Mouse (Mus musculus): ENCODE data around the gene Slc10a6.

The Slc10a6 gene

GRCm38 (mm10) chr5:103629111-103629764, at the start of gene Slc10a6:
Slc10a6 (minus strand) TSS chr5:103629403.
- peak; percentile 86 for DNase-seq

DNA sequence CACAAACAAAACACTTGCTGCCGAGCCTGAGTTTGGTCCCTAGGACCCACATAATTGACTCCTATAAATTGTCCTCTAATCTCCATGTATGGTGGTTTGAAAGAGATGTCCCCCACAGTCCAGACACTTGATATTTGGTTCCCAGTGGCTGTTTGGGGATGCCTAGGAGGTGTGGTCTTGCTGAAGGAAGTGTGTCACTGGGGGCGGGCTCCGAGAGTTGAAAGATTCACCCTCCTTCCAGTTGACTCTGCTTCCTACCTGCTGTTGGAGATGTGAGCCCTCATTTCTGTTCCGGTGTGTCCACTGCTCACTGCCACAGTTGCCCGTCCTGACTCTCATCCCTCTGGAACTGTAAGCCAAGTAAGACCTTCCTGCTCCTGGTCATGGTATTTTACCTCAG, 49.8 kb upstream of the Slc10a6 start:
- DNase-seq: no peak

DNA sequence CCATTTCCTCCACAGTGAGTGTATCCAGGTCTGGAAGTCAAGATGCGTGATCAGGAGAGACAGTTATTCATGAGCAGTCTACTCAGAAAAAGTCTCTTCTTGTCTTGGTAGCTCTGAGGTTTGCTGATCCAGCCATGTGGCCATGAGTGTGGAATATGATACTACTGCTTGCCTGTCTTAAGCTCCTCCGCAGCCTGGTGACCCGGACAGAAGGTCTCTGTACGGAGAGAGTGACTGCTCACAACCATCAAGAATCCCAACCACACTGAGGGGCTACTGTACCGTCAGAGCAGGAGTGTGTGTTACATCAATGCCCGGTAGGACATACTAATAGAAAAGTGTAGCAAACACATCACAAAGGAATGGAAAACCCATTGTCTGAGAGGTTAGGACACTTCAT, 48.7 kb upstream of the Slc10a6 start:
- no peak for DNase-seq

- no peak for DNase-seq
Observed at GRCm38 (mm10) chr5:103676289-103676881, 47.2 kb upstream of the Slc10a6 start.

- no peak for DNase-seq
Observed at GRCm38 (mm10) chr5:103674482-103674881, 45.3 kb upstream of the Slc10a6 start.

DNA sequence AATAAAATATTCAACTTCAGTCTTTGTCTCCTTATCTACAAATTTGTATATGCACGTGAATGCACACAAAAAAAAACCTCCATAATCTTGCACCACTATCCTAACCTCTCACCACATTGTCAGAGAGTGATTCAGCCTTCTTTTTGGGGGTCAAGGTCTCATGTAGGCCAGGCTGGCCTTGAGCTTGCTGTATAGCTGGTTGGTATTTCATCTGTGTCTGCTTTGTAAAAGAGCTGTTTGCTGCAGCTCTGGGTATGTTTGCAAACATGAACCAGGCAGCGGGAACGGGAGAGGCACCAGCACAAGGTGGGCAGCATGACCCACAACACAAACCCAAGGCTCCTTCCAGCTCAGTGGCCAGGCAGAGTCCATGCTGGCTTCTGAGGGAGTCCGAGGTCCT, 44.4 kb upstream of the Slc10a6 start:
- DNase-seq: no peak

DNA sequence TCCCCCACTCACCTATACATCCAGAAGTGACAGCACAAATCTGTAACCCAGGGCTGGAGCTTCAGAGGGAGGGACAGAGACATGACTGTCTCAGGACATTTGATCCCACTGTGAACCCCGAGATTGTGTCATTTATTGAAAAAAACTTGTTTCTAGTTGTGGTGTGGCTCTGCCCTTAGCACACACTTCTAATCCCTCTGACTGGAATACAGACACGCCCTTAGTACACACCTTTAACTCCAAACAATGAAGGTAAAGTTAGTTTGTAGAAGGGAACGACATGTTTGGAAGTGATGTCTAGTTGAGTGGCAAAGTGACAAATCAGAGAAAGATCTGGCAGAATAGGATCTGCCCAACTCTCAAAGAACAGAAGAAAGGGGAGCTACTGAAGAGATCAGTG, 42.7 kb upstream of the Slc10a6 start:
- no peak for DNase-seq

- no peak for DNase-seq
Observed at GRCm38 (mm10) chr5:103665876-103666275, 36.7 kb upstream of the Slc10a6 start.

DNA sequence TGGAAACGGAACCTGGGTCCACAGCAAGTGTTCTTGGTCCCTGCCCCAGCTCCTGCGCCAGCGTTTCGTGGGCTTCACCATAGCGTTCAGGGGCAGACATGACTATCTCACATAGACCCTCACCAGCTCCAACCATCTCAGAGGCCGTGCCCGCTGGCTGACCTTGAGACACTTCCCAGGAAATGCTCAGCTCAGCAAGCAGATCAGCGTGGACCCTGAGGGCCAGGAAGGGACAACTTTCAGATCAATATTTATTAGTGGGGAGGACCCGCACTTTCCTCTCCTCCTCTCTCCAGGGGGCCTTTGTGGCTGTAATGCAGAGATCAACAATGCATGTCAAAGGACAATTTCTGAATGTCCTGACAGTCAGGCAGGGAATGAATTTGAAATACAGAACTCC, 35.7 kb upstream of the Slc10a6 start:
- no peak for DNase-seq

DNA sequence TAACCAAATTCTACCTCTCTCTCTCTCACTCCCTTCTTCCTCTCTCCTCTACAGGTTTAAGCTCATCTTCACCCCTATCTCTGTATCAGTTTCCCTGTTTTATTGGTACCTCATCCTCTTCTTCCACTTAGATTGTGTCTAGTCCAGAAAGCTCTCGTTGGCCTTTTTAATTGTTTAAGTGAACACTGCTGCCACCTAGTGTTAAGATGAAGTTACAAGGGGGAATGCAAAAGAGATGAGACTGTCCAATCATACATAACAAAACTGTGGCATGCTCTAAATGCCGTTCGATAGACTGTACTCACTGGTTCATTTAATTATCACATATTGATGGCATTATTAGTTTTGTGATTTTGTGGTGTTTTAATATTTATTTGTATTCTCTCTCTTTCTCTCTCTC, 30.4 kb upstream of the Slc10a6 start:
- no peak for DNase-seq

GRCm38 (mm10) chr5:103658921-103659320, 29.7 kb upstream of the Slc10a6 start:
- no peak for DNase-seq

- peak; percentile 55 for DNase-seq
Observed at GRCm38 (mm10) chr5:103655346-103656118, 26.3 kb upstream of the Slc10a6 start, which contains the start of gene 1700016H13Rik. 1700016H13Rik (minus strand) TSS chr5:103656010.

DNA sequence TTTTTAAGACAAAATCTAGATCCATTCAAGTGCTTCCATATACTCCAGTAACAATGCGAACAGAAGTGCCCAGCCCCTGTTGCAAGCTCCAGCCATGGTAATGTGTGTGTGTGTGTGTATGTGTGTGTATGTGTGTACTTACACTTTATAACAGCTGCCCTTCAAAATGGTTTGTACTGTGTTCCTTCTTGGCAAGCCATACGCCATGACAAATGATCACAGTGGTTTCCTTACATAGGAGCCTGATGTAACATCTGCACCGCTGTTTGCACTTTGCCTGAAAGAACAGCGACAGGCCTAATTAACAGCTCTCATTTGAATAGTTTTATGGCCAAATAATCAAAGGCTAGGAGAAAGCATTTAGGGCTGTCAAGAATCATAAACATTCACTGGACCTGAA, 25.6 kb upstream of the Slc10a6 start:
- no peak for DNase-seq

- no peak for DNase-seq
Observed at GRCm38 (mm10) chr5:103654225-103654624, 25.0 kb upstream of the Slc10a6 start.

DNA sequence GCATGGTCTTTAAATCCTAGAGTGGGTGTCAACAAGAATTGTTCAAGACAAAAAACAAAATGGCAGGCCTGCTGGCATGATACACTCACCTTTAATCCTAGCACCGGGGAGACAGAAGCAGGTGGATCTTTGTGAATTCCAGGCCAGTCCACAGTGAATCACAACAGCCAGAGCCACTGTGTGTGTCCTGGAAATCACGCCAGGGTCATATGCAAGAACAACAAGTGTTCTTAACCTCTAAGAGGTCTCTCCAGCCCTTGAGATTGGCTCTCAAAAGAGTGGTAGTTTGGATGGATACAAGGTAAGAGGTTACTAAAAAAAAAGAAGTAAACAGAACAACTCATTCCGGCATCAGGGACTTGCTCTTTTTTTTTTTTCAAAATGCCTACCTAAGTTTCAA, 18.1 kb upstream of the Slc10a6 start:
- no peak for DNase-seq

DNA sequence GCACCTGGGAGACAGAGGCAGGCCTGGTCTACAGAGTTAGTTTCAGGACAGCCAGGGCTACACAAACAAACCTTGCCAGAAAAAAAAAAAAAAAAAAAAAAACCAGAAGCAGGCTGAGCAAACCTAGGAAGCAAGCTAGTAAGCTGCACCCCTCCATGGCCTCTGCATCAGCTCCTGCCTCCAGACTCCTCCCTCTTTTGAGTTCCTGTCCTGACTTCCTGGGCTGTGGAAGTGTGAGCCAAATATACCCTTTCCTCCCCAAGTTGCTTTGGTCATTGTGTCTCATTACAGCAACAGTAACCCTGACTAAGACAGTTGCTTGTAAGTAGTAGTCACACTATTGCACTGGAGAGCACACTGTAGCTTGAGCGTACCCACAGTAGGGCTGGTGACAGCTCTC, 15.0 kb upstream of the Slc10a6 start:
- DNase-seq: no peak

- no peak for DNase-seq
Observed at GRCm38 (mm10) chr5:103637162-103637561, 8.0 kb upstream of the Slc10a6 start.

- DNase-seq: no peak
Observed at GRCm38 (mm10) chr5:103629854-103630580, 814 bp upstream of the Slc10a6 start.

GRCm38 (mm10) chr5:103628499-103628898, 704 bp downstream of the Slc10a6 start:
- DNase-seq: no peak

DNA sequence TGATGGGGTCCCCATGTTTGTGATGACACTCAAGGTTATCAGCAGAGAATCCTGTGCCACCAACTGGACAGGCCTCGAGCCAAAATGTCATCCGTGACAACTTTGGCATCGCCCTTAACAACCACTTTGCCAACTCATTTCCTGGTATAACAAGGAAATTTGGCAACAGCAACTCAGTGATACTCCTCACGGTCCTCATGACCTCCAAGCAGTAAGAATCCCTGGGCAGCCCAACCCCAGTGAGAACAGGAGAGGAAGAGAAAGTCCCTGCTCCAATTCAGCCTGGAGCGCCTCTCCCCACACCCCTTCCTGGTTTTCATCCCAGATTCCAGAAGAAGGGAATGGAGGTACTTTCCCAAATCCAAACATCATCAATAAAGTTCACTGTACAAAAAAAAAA, 4.4 kb downstream of the Slc10a6 start:
- no peak for DNase-seq

- no peak for DNase-seq
Observed at GRCm38 (mm10) chr5:103622321-103622720, 6.9 kb downstream of the Slc10a6 start.

DNA sequence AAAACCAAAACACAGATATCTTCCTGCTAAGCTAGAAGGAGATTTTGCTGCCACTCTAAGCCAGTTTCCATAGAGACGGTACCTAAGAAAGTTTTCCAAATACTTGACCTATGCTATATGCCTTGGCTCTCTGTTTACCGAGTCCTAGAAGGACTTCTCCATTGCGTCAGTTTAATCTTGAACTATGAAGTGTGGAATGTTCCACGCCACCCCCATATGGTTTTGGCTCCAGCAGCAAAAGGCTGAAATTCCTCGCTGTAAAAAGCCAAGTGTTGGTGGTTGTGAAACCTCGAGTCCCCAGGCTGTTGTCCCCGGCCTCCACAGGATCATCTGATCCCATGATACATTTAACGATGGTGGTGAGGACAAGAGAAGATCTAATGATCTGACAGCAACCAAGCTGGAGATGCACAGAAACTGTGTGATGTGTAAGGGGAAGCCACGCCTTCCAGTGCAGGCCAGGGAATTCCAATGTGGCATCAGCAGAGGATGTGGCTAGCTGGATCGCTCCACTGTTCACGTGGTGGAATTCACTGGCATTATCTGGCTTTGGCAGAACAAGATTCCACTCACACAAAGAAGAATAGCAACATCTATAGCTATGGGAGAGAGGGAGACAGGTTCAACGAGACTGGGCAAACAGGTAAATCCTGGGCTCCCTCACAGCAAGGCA, 8.8 kb downstream of the Slc10a6 start:
- no peak for DNase-seq

- no peak for DNase-seq
Observed at GRCm38 (mm10) chr5:103617191-103617590, 12.0 kb downstream of the Slc10a6 start.

Measured in kidney, adult 11 months (tissue).